Mouse (Mus musculus) intestine, embryonic 16.5 days (tissue): ENCODE measurements around the gene Nmt1. TPM values are rescaled to one million over a fixed set of nuclear protein-coding genes. Genes with fewer than 3 reads are reported as not detected.
A peak's percentile ranks its signal among the peaks of the same experiment; 100 is the strongest.

ENCODE experiments used
- ATAC-seq: fragments of 200-750 bp; cut with Nextera tagmentation; 2 replicates; pipeline ENCODE4 v1.8.0; 2017; ENCODE audit warnings: moderate TSS enrichment, moderate library complexity
- H3K27ac ChIP-seq: fragments of 300-500 bp; sonication (generic); 2 replicates; pipeline ENCODE4 v1.5.1; 2014; ENCODE audit warnings: mild to moderate bottlenecking, low read length
- H3K27me3 ChIP-seq: fragments of 300-500 bp; sonication (generic); replicated peaks from 2 replicates; pipeline ENCODE4 v1.6.1; 2014; ENCODE audit warnings: low read length, control low read depth, mixed read lengths; ENCODE audit not compliant: control insufficient read depth, insufficient read depth
- H3K36me3 ChIP-seq: fragments of 300-500 bp; sonication (generic); 2 replicates; pipeline ENCODE4 v1.6.1; 2014; ENCODE audit warnings: low read length, control low read depth; ENCODE audit not compliant: control insufficient read depth, insufficient read depth
- H3K4me1 ChIP-seq: fragments of 300-500 bp; sonication (generic); 2 replicates; pipeline ENCODE4 v1.6.1; 2014; ENCODE audit warnings: low read length, control low read depth, mixed read lengths; ENCODE audit not compliant: control insufficient read depth, insufficient read depth
- H3K4me2 ChIP-seq: fragments of 300-500 bp; sonication (generic); 2 replicates; pipeline ENCODE4 v1.6.1; 2014; ENCODE audit warnings: low read depth, low read length, control low read depth
- H3K4me3 ChIP-seq: fragments of 300-500 bp; sonication (generic); 2 replicates; pipeline ENCODE4 v1.5.1; 2014; ENCODE audit warnings: mild to moderate bottlenecking, low read length
- H3K9ac ChIP-seq: fragments of 300-500 bp; sonication (generic); 2 replicates; pipeline ENCODE4 v1.6.1; 2014; ENCODE audit warnings: low read depth, low read length
- H3K9me3 ChIP-seq: fragments of 300-500 bp; sonication (generic); 2 replicates; pipeline ENCODE4 v1.6.1; 2016; ENCODE audit warnings: low read length, control low read depth; ENCODE audit not compliant: control insufficient read depth
- WGBS: fragments of 180-500 bp; shearing (Covaris S2); extraction: QIAGEN DNeasy Blood & Tissue Kit; methylation state at CpG from one replicate; pipeline ENCODE4 v1.1.7; 2014; 5-methylcytosine and 5-hydroxymethylcytosine counted together
- polyA plus RNA-seq: library from polyadenylated mRNA; unstranded; fragments of >200 nt; fragmentation: Nextera tagmentation; extraction: Ambion mirVana; gene quantifications from 2 replicates; pipeline ENCODE4 v1.2.1, GENCODE M21; 2015

Nmt1 gene
- polyA plus RNA-seq, 1 experiment from 2014 or later, result 59.6 TPM

GRCm38 (mm10) chr11:103015881-103016825, 11.8 kb upstream of the Nmt1 start:
- Histone ChIP-seq H3K4me2 (peak overlapping the region; percentile 62), H3K9me3 (no peaks in the 10 kb centered on the region), H3K4me3 (peak overlapping the region; percentile 89), H3K27ac (peak overlapping the region; percentile 87), H3K4me1 (peaks cover 17% of the 10 kb centered on the region), H3K36me3 (no peaks in the 10 kb centered on the region), H3K27me3 (no peaks in the 10 kb centered on the region), H3K9ac (peak overlapping the region; percentile 89)
- WGBS, result 39% methylated on average over 27 of the region's 27 CpGs
- ATAC-seq, result peak; percentile 11; the same call in 1 of the 2 replicates

- WGBS, result 1% methylated on average over 40 of the region's 41 CpGs
- H3K4me2 ChIP-seq, result peak overlapping the region; percentile 62
- peak overlapping the region; percentile 89 for H3K4me3 ChIP-seq
- no peaks in the 10 kb centered on the region for H3K36me3 ChIP-seq
- H3K9ac ChIP-seq, result peak overlapping the region; percentile 89
- H3K27me3 ChIP-seq, result no peaks in the 10 kb centered on the region
- peak; percentile 99 for ATAC-seq
- H3K9me3 ChIP-seq, result no peaks in the 10 kb centered on the region
- peaks cover 15% of the 10 kb centered on the region for H3K4me1 ChIP-seq
- peak overlapping the region; percentile 87 for H3K27ac ChIP-seq
Observed at GRCm38 (mm10) chr11:103016930-103017329, 11.1 kb upstream of the Nmt1 start.

GRCm38 (mm10) chr11:103017661-103018060, 10.3 kb upstream of the Nmt1 start:
- H3K9ac ChIP-seq, result no peak overlapping the region
- no peaks in the 10 kb centered on the region for H3K27me3 ChIP-seq
- H3K9me3 ChIP-seq, result no peaks in the 10 kb centered on the region
- H3K36me3 ChIP-seq, result no peaks in the 10 kb centered on the region
- 44% methylated on average over 9 of the region's 9 CpGs for WGBS
- no peak overlapping the region for H3K4me2 ChIP-seq
- no peak overlapping the region for H3K4me3 ChIP-seq
- no peak for ATAC-seq
- H3K4me1 ChIP-seq, result peaks cover 15% of the 10 kb centered on the region
- no peak overlapping the region for H3K27ac ChIP-seq

GRCm38 (mm10) chr11:103018860-103019259, 9.1 kb upstream of the Nmt1 start:
- Histone ChIP-seq H3K9me3 (no peaks in the 10 kb centered on the region), H3K27me3 (no peaks in the 10 kb centered on the region), H3K36me3 (no peaks in the 10 kb centered on the region), H3K4me3 (no peak overlapping the region), H3K4me2 (no peak overlapping the region), H3K4me1 (peaks cover 15% of the 10 kb centered on the region), H3K9ac (no peak overlapping the region), H3K27ac (no peak overlapping the region)
- no peak for ATAC-seq
- WGBS, result 81% methylated on average over 6 of the region's 6 CpGs

- peaks cover 15% of the 10 kb centered on the region for H3K4me1 ChIP-seq
- H3K36me3 ChIP-seq, result no peaks in the 10 kb centered on the region
- H3K27ac ChIP-seq, result no peak overlapping the region
- H3K27me3 ChIP-seq, result no peaks in the 10 kb centered on the region
- ATAC-seq, result no peak
- H3K9me3 ChIP-seq, result no peaks in the 10 kb centered on the region
- no peak overlapping the region for H3K4me3 ChIP-seq
- no peak overlapping the region for H3K9ac ChIP-seq
- no peak overlapping the region for H3K4me2 ChIP-seq
- WGBS, result 90% methylated on average over 7 of the region's 7 CpGs
Observed at GRCm38 (mm10) chr11:103019325-103019724, 8.7 kb upstream of the Nmt1 start.

- H3K27ac ChIP-seq, result no peak overlapping the region
- no peak for ATAC-seq
- peaks cover 9% of the 10 kb centered on the region for H3K4me1 ChIP-seq
- WGBS, result 64% methylated on average over 3 of the region's 3 CpGs
- no peaks in the 10 kb centered on the region for H3K9me3 ChIP-seq
- no peak overlapping the region for H3K4me2 ChIP-seq
- no peaks in the 10 kb centered on the region for H3K27me3 ChIP-seq
- no peaks in the 10 kb centered on the region for H3K36me3 ChIP-seq
- no peak overlapping the region for H3K9ac ChIP-seq
- H3K4me3 ChIP-seq, result no peak overlapping the region
Observed at GRCm38 (mm10) chr11:103020713-103021335, 7.2 kb upstream of the Nmt1 start.

GRCm38 (mm10) chr11:103023974-103024373, 4.0 kb upstream of the Nmt1 start:
- Histone ChIP-seq H3K36me3 (no peaks in the 10 kb centered on the region), H3K27ac (no peak overlapping the region), H3K9me3 (no peaks in the 10 kb centered on the region), H3K4me1 (peaks cover 8% of the 10 kb centered on the region), H3K27me3 (no peaks in the 10 kb centered on the region), H3K4me3 (no peak overlapping the region), H3K4me2 (no peak overlapping the region), H3K9ac (no peak overlapping the region)
- ATAC-seq, result no peak
- 93% methylated on average over 3 of the region's 3 CpGs for WGBS

- Histone ChIP-seq H3K27me3 (no peaks in the 10 kb centered on the region), H3K4me2 (no peak overlapping the region), H3K9me3 (no peaks in the 10 kb centered on the region), H3K9ac (no peak overlapping the region), H3K27ac (no peak overlapping the region; the same call in 1 of the 2 replicates), H3K4me1 (peaks cover 17% of the 10 kb centered on the region), H3K36me3 (no peaks in the 10 kb centered on the region), H3K4me3 (no peak overlapping the region)
- ATAC-seq, result no peak
- 83% methylated on average over 3 of the region's 3 CpGs for WGBS
Observed at GRCm38 (mm10) chr11:103026901-103027300, 1.1 kb upstream of the Nmt1 start.

- no peaks in the 10 kb centered on the region for H3K9me3 ChIP-seq
- peaks cover 17% of the 10 kb centered on the region for H3K4me1 ChIP-seq
- H3K36me3 ChIP-seq, result no peaks in the 10 kb centered on the region
- H3K27ac ChIP-seq, result peak overlapping the region; percentile 66
- ATAC-seq, result no peak
- H3K27me3 ChIP-seq, result no peaks in the 10 kb centered on the region
- 14% methylated on average over 8 of the region's 8 CpGs for WGBS
- peak overlapping the region; percentile 73 for H3K9ac ChIP-seq
- peak overlapping the region; percentile 77 for H3K4me3 ChIP-seq
- peak overlapping the region; percentile 69 for H3K4me2 ChIP-seq
Observed at GRCm38 (mm10) chr11:103027570-103028175, 317 bp upstream of the Nmt1 start.
